Mouse (Mus musculus): ENCODE measurements around the gene Gm19345. TPM values are rescaled to one million over a fixed set of nuclear protein-coding genes. Genes with fewer than 3 reads are reported as not detected.

Gm19345 gene
- polyA plus RNA-seq, 1 experiment from 2014 or later = not detected

DNA sequence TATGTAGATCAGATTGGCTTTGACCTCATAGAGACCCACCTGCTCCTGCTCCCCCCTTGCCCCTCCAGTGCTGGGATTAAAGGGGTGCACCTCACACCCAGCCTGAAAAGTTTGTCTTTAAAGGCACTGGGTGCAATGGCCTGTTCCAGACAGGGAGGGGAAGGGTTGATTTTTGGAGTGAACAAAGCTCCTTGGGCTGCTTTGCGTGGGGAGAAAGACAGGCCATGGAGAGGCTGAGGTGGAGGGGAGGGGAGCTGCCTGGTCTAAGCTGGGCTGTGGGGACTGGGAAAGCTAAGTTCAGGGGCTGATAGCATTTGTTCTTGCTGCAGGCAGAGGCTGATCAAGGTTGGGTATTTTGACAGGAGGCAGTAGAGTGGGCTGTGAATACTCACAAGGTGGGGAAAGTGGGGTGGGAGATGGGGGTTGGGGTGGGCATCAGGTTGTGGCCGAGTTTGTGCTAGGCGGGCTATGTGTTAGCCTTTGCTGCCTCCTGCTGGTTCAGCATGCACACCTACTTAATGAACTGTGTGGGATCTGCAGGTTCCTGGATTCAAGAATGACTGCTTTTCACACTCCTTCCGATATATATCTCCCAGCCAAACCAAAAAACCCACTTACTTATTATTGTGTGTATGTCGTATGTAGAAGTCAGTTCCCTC, 20.3 kb downstream of the Gm19345 start:
- Histone ChIP-seq H3K27me3 (ENCODE audit: insufficient read depth, low read length) (no peaks in the 10 kb centered on the region), H3K9ac (no peak overlapping the region), H3K4me1 (ENCODE audit: insufficient read depth) (no peaks in the 10 kb centered on the region; the same call in 1 of the 2 replicates), H3K4me3 (ENCODE audit: low read depth, low read length) (no peak overlapping the region), H3K27ac (ENCODE audit: low read depth) (no peak overlapping the region), H3K4me2 (no peak overlapping the region), H3K36me3 (ENCODE audit: insufficient read depth) (no peaks in the 10 kb centered on the region), H3K9me3 (ENCODE audit: low read depth, low read length) (no peaks in the 10 kb centered on the region)
- DNase-seq (peak; percentile 63), ATAC-seq (ENCODE audit: insufficient read depth) (no peak)
- 40% methylated on average over 5 of the region's 5 CpGs for WGBS
- TF ChIP-seq CTCF (IDR thresholded peaks at IDR 0.05; ENCODE audit: low read depth) = peak; percentile 66

DNA sequence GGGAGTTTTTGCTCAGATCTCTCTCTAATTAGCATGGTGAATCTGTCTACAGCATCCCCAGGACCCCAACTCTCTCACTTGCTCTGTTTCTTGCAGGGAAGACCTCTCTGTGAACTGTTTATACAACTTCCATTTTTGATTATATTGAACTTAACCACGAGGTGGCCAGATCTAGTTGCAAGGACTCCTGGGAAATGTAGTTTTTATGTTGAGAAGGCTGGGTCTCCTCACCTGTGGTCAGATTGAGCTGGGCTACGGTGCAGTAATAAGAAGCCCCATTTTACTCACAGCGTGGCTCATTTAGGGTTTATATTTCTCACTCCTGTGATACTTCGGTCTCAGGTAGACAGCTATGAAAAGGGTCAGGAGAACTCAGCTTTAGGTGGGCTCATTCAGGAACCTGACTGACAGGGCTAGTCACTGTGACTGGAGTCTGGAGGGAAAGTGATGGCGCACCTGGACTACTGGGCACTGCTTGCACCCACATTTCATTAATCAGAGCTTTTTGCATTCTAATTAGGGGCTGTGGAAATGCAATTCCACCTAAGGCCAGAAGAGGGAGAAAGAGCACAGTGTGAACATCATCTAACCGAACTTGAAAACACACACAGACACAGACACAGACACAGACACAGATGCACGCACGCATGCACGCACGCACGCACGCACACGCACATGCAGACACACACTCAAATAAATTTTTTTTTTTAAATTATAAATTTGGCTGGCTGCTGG, 24.3 kb downstream of the Gm19345 start:
- Histone ChIP-seq H3K27me3 (ENCODE audit: insufficient read depth, low read length) (no peaks in the 10 kb centered on the region), H3K9ac (no peak overlapping the region), H3K4me3 (ENCODE audit: low read depth, low read length) (no peak overlapping the region), H3K36me3 (ENCODE audit: insufficient read depth) (no peaks in the 10 kb centered on the region), H3K9me3 (ENCODE audit: low read depth, low read length) (no peaks in the 10 kb centered on the region), H3K4me1 (ENCODE audit: insufficient read depth) (no peaks in the 10 kb centered on the region; the same call in 1 of the 2 replicates), H3K27ac (ENCODE audit: low read depth) (no peak overlapping the region), H3K4me2 (no peak overlapping the region)
- DNase-seq = peak; percentile 74
- TF ChIP-seq CTCF (IDR thresholded peaks at IDR 0.05; ENCODE audit: low read depth) = peak; percentile 84
- WGBS = 44% methylated on average over 13 of the region's 13 CpGs
- peak; percentile 49; the same call in 1 of the 2 replicates for ATAC-seq (ENCODE audit: insufficient read depth)

DNA sequence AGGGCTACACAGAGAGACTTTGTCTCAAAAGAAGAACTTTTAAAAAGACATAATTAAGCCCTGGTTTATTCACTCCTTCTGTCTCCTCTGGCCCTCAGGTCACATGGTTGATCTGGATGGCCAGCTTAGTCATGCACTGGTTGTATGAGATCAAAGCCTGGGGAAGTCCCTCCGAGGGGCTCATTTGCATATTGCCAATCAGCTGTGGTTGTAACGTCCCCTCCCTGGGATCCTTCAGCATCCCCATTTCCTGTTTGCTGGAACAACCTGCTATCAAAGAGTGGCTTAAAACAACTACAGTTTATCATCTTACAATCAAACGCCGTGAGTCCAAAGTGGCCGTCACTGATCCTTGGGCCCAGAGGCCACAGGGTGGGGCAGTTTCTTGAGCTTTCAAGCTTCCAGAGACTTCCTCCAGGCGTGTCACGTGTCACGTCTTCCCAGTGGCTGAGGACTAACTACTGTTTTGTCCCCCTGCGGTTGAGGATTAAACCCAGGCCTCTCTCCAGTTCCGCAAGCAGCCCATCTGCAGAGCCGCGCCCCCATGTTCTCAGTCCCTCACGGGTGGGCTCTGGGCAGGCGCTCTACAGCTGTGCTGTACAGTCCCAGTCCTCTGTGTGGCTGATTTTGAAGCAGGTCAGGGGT, 25.1 kb downstream of the Gm19345 start:
- H3K36me3 ChIP-seq (ENCODE audit: insufficient read depth) = no peaks in the 10 kb centered on the region
- no peaks in the 10 kb centered on the region for H3K27me3 ChIP-seq (ENCODE audit: insufficient read depth, low read length)
- H3K27ac ChIP-seq (ENCODE audit: low read depth) = no peak overlapping the region
- DNase-seq (no peak), ATAC-seq (ENCODE audit: insufficient read depth) (peak; percentile 36; the same call in 1 of the 2 replicates)
- no peak overlapping the region for H3K4me3 ChIP-seq (ENCODE audit: low read depth, low read length)
- no peaks in the 10 kb centered on the region for H3K9me3 ChIP-seq (ENCODE audit: low read depth, low read length)
- H3K4me1 ChIP-seq (ENCODE audit: insufficient read depth) = no peaks in the 10 kb centered on the region; the same call in 1 of the 2 replicates
- TF ChIP-seq CTCF (IDR thresholded peaks at IDR 0.05; ENCODE audit: low read depth) = no peak
- WGBS = 42% methylated on average over 14 of the region's 14 CpGs
- H3K4me2 ChIP-seq = no peak overlapping the region
- no peak overlapping the region for H3K9ac ChIP-seq

DNA sequence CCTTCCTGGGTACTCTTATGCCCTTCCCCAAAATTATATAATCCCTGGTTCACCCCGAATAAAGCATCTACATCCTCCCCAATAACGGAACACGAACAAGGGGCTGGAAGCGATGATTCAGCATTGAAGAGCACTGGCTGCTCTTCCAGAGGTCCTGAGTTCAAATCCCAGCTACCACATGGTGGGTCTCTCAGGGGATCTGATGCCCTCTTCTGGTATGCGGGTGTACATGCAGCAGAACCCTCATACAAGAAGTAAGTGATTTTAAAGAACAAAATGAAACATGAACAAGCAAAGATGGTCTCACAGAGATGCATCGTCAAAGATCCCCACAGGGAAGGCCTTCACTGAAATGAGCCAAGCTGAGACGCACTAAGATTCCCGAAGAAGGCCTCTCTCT, 29.0 kb downstream of the Gm19345 start:
- WGBS = 74% methylated on average over 8 of the region's 8 CpGs
- TF ChIP-seq CTCF (IDR thresholded peaks at IDR 0.05; ENCODE audit: low read depth) = no peak; the same call in 1 of the 2 replicates
- Histone ChIP-seq H3K4me2 (no peak overlapping the region), H3K9ac (no peak overlapping the region), H3K4me3 (ENCODE audit: low read depth, low read length) (no peak overlapping the region), H3K27me3 (ENCODE audit: insufficient read depth, low read length) (no peaks in the 10 kb centered on the region), H3K36me3 (ENCODE audit: insufficient read depth) (no peaks in the 10 kb centered on the region), H3K9me3 (ENCODE audit: low read depth, low read length) (no peaks in the 10 kb centered on the region), H3K4me1 (ENCODE audit: insufficient read depth) (no peaks in the 10 kb centered on the region; the same call in 1 of the 2 replicates), H3K27ac (ENCODE audit: low read depth) (no peak overlapping the region)
- no peak for DNase-seq
- no peak for ATAC-seq (ENCODE audit: insufficient read depth)

DNA sequence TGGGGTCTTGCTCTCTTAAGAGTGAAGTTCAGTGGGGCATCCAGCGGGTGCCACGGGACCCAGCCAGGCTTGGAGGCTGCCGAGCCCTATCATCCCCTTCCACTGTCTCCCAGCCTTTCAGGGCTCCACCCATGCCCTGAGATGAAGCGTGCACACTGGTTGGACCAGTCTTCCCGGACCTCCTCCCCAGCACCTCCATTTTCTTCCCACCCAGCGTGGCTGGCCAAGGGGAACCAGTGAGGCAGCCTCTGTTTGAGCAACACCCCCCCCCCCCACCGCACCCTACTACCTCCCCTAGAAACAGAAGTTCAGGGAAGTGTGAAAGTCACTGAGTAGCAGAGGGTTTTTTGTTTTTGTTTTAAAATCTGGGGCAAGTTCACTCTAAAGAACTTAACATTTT, 36.0 kb downstream of the Gm19345 start, which contains the start of gene Ceacam19:
Gene Ceacam19 (minus strand): TSS at position 117 of the 400 bp plus-strand sequence.
- ATAC-seq (ENCODE audit: insufficient read depth) = no peak
- Histone ChIP-seq H3K27me3 (ENCODE audit: insufficient read depth, low read length) (no peaks in the 10 kb centered on the region), H3K4me3 (ENCODE audit: low read depth, low read length) (no peak within 1 kb of the TSS), H3K9ac (no peak within 1 kb of the TSS), H3K4me2 (no peak within 1 kb of the TSS), H3K9me3 (ENCODE audit: low read depth, low read length) (no peaks in the 10 kb centered on the region), H3K4me1 (ENCODE audit: insufficient read depth) (no peaks in the 10 kb centered on the region), H3K36me3 (ENCODE audit: insufficient read depth) (no peaks in the 10 kb centered on the region), H3K27ac (ENCODE audit: low read depth) (no peak within 1 kb of the TSS)
- DNase-seq = no peak
- WGBS = 62% methylated on average over 7 of the region's 7 CpGs
- TF ChIP-seq CTCF (IDR thresholded peaks at IDR 0.05; ENCODE audit: low read depth) = no peak

DNA sequence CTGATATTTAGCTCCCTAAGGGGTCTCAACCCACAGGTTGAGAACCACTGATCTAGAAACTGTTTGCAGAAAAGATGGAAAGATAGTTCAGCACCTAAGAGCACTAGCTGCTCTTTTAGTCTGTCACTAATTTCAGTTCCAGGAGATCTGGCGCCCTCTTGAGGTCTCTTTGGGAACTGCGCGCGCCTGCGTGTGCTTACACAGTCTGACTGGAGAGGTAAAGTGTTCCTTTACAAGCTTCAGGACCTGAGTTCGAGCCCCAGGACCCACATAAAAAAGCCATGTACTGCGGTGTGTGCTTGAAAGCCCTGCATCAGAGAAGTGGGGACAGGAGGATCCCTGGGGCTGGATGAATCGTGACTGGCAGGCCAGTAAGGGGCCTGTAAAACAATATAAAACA, 38.1 kb downstream of the Gm19345 start:
- Histone ChIP-seq H3K4me3 (ENCODE audit: low read depth, low read length) (no peak overlapping the region), H3K9ac (no peak overlapping the region), H3K4me2 (no peak overlapping the region), H3K4me1 (ENCODE audit: insufficient read depth) (no peaks in the 10 kb centered on the region), H3K9me3 (ENCODE audit: low read depth, low read length) (no peaks in the 10 kb centered on the region), H3K27ac (ENCODE audit: low read depth) (no peak overlapping the region), H3K27me3 (ENCODE audit: insufficient read depth, low read length) (no peaks in the 10 kb centered on the region), H3K36me3 (ENCODE audit: insufficient read depth) (no peaks in the 10 kb centered on the region)
- DNase-seq = peak; percentile 77
- 45% methylated on average over 8 of the region's 8 CpGs for WGBS
- no peak for ATAC-seq (ENCODE audit: insufficient read depth)
- TF ChIP-seq CTCF (IDR thresholded peaks at IDR 0.05; ENCODE audit: low read depth) = peak; percentile 74

Other genes with a start within 250 kb of the Gm19345 start
- gene Clasrp, start 247.5 kb upstream of the Gm19345 start, polyA plus RNA-seq (2014; fragmentation: Nextera tagmentation; extraction: Ambion mirVana) = 46.9 and 51.5 TPM in 2 replicates
- 7.3 TPM in 2 replicates for gene Relb, start 222.6 kb upstream of the Gm19345 start, polyA plus RNA-seq (2014; fragmentation: Nextera tagmentation; extraction: Ambion mirVana)
- gene Clptm1, start 187.0 kb upstream of the Gm19345 start, polyA plus RNA-seq (2014; fragmentation: Nextera tagmentation; extraction: Ambion mirVana) = 95.0 and 96.0 TPM in 2 replicates
- gene Apoc2, start 174.1 kb upstream of the Gm19345 start, polyA plus RNA-seq (2014; fragmentation: Nextera tagmentation; extraction: Ambion mirVana) = 2.5 and 3.4 TPM in 2 replicates
- gene Gm44805, start 170.6 kb upstream of the Gm19345 start, polyA plus RNA-seq (2014; fragmentation: Nextera tagmentation; extraction: Ambion mirVana) = not detected in 2 replicates
- gene Apoc4, start 170.5 kb upstream of the Gm19345 start, polyA plus RNA-seq (2014; fragmentation: Nextera tagmentation; extraction: Ambion mirVana) = 0.30 TPM in 1 of 2 replicates, not detected in the other
- 13.6 and 15.5 TPM in 2 replicates for gene Apoc1, start 159.3 kb upstream of the Gm19345 start, polyA plus RNA-seq (2014; fragmentation: Nextera tagmentation; extraction: Ambion mirVana)
- 404 and 439 TPM in 2 replicates for gene Apoe, start 152.8 kb upstream of the Gm19345 start, polyA plus RNA-seq (2014; fragmentation: Nextera tagmentation; extraction: Ambion mirVana)
- 149 and 168 TPM in 2 replicates for gene Tomm40, start 136.6 kb upstream of the Gm19345 start, polyA plus RNA-seq (2014; fragmentation: Nextera tagmentation; extraction: Ambion mirVana)
- 120 and 125 TPM in 2 replicates for gene Nectin2, start 101.5 kb upstream of the Gm19345 start, polyA plus RNA-seq (2014; fragmentation: Nextera tagmentation; extraction: Ambion mirVana)
- gene Bcam, start 81.0 kb upstream of the Gm19345 start, polyA plus RNA-seq (2014; fragmentation: Nextera tagmentation; extraction: Ambion mirVana) = 206 and 209 TPM in 2 replicates
- 6.8 and 10.2 TPM in 2 replicates for gene Cblc, start 55.2 kb upstream of the Gm19345 start, polyA plus RNA-seq (2014; fragmentation: Nextera tagmentation; extraction: Ambion mirVana)
- gene Bcl3, start 29.2 kb upstream of the Gm19345 start, polyA plus RNA-seq (2014; fragmentation: Nextera tagmentation; extraction: Ambion mirVana) = 4.4 and 6.7 TPM in 2 replicates
- gene Ceacam16, start 9.3 kb downstream of the Gm19345 start, polyA plus RNA-seq (2014; fragmentation: Nextera tagmentation; extraction: Ambion mirVana) = not detected in 2 replicates
- gene Ceacam19, start 36.0 kb downstream of the Gm19345 start, polyA plus RNA-seq (2014; fragmentation: Nextera tagmentation; extraction: Ambion mirVana) = not detected in 2 replicates
- 13.0 and 13.2 TPM in 2 replicates for gene Pvr, start 69.2 kb downstream of the Gm19345 start, polyA plus RNA-seq (2014; fragmentation: Nextera tagmentation; extraction: Ambion mirVana)
- 1.2 and 1.3 TPM in 2 replicates for gene Igsf23, start 98.8 kb downstream of the Gm19345 start, polyA plus RNA-seq (2014; fragmentation: Nextera tagmentation; extraction: Ambion mirVana)
- gene Ceacam20, start 113.4 kb downstream of the Gm19345 start, polyA plus RNA-seq (2014; fragmentation: Nextera tagmentation; extraction: Ambion mirVana) = not detected in 2 replicates
- gene Nlrp9b, start 139.5 kb downstream of the Gm19345 start, polyA plus RNA-seq (2014; fragmentation: Nextera tagmentation; extraction: Ambion mirVana) = not detected in 2 replicates
- not detected in 2 replicates for gene Vmn1r91, start 247.7 kb downstream of the Gm19345 start, polyA plus RNA-seq (2014; fragmentation: Nextera tagmentation; extraction: Ambion mirVana)

Measured in lung, embryonic 14.5 days (tissue).